Mouse (Mus musculus): ENCODE results near the gene Cpne2.

Cpne2 gene

GRCm38 (mm10) chr8:94537456-94537855 is 4.7 kb downstream of the Cpne2 start:
- DNase-seq (ENCODE audit: low read depth): no peak

- no peak for DNase-seq (ENCODE audit: low read depth)
Observed at GRCm38 (mm10) chr8:94540025-94540424, 7.2 kb downstream of the Cpne2 start.

GRCm38 (mm10) chr8:94540889-94541795 is 8.4 kb downstream of the Cpne2 start:
- DNase-seq (ENCODE audit: low read depth): no peak

GRCm38 (mm10) chr8:94543981-94544380 is 11.2 kb downstream of the Cpne2 start:
- DNase-seq (ENCODE audit: low read depth): no peak

- DNase-seq (ENCODE audit: low read depth): no peak
Observed at GRCm38 (mm10) chr8:94549041-94549440, 16.3 kb downstream of the Cpne2 start.

- no peak for DNase-seq (ENCODE audit: low read depth)
Observed at GRCm38 (mm10) chr8:94549482-94549881, 16.7 kb downstream of the Cpne2 start.

- DNase-seq (ENCODE audit: low read depth): no peak
Observed at GRCm38 (mm10) chr8:94549998-94550397, 17.2 kb downstream of the Cpne2 start.

GRCm38 (mm10) chr8:94551471-94552422 is 19.0 kb downstream of the Cpne2 start:
- DNase-seq (ENCODE audit: low read depth): no peak

GRCm38 (mm10) chr8:94552696-94553095 is 19.9 kb downstream of the Cpne2 start:
- DNase-seq (ENCODE audit: low read depth): no peak

GRCm38 (mm10) chr8:94557281-94557680 is 24.5 kb downstream of the Cpne2 start:
- DNase-seq (ENCODE audit: low read depth): no peak

- DNase-seq (ENCODE audit: low read depth): no peak
Observed at GRCm38 (mm10) chr8:94561256-94561655, 28.5 kb downstream of the Cpne2 start.

GRCm38 (mm10) chr8:94564421-94564820 is 31.6 kb downstream of the Cpne2 start:
- DNase-seq (ENCODE audit: low read depth): no peak

- no peak for DNase-seq (ENCODE audit: low read depth)
Observed at GRCm38 (mm10) chr8:94566033-94566432, 33.2 kb downstream of the Cpne2 start.

GRCm38 (mm10) chr8:94566446-94567158 is 33.8 kb downstream of the Cpne2 start:
- no peak for DNase-seq (ENCODE audit: low read depth)

- DNase-seq (ENCODE audit: low read depth): no peak
Observed at GRCm38 (mm10) chr8:94567159-94567849, 34.5 kb downstream of the Cpne2 start.

GRCm38 (mm10) chr8:94568098-94568497 is 35.3 kb downstream of the Cpne2 start:
- DNase-seq (ENCODE audit: low read depth): no peak

- no peak for DNase-seq (ENCODE audit: low read depth)
Observed at GRCm38 (mm10) chr8:94569419-94569818, 36.6 kb downstream of the Cpne2 start.

GRCm38 (mm10) chr8:94571896-94572295 is 39.1 kb downstream of the Cpne2 start:
- no peak for DNase-seq (ENCODE audit: low read depth)

GRCm38 (mm10) chr8:94574159-94574907 is 41.5 kb downstream of the Cpne2 start:
- DNase-seq (ENCODE audit: low read depth): no peak

- no peak for DNase-seq (ENCODE audit: low read depth)
Observed at GRCm38 (mm10) chr8:94575148-94575547, 42.4 kb downstream of the Cpne2 start.

Data from c-Kit-positive CD71-positive TER-119-negative erythroid progenitor cells, embryonic 14.5 days (primary cell).